Mouse (Mus musculus): ENCODE data around the gene Kcnmb1.

Gene Kcnmb1

DNA sequence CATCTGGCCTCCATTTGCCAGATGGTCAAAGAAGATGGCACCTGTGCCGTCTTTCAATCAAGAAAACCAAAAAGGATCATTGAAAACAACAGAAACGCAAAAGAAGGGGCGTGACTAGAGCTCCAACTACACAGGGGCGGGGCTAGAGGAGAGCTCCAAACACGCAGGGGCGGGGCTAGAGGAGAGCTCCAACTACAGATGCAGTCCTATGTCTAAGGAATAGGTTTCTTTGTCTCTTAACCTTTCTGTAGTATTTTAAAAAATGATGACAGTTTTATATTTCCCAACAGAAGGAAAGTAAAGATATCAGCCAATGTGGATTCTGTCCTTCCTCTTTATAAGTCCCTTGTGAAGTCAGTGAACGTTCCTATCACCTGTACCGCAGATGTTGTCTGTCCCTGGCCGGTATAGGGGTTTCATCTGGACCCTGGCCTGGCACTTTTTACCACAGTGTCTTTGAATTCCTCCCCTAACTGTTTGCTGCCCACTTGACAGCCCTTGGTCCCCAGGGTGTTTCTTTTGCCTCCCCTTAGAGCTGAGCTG, 18.0 kb upstream of the Kcnmb1 start:
- no peak for DNase-seq

DNA sequence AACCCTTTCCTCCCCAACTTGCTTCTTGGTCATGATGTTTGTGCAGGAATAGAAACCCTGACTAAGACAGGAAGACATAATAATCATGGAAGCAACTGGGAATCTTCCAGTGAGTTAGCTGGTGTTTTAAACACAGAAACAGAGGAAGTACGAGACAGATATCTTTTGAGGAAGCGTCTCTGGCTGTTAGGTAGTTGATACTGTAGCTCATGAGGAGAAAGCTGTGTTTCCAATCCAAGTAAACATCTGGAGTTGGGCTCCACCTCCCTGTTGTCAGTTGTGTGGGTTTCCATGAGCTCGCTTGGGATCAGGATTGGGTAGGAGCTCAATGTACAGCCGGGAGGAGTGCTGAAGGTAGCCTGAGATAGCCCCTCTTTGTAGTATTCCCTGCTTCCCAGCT, 16.3 kb upstream of the Kcnmb1 start:
- DNase-seq, result no peak

DNA sequence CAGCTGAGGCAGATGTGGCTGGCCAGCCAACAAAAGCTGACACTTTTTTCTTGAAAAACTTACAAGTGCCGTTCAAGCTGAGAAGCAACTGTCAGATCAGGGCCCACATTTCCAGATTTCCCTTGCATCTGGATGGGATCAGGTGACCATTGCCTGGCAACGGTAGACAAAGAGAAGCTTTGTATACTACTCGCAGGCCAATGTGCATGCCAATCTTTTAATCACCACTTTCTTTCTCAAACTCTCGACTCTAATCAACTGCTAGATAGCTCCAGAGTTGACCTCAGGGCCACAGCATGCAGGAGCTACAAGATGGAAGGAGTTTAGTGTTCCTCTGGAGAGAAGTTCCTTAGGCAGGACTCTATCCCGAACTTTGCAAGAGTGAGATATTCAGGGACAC, 11.7 kb upstream of the Kcnmb1 start:
- DNase-seq, result no peak

DNA sequence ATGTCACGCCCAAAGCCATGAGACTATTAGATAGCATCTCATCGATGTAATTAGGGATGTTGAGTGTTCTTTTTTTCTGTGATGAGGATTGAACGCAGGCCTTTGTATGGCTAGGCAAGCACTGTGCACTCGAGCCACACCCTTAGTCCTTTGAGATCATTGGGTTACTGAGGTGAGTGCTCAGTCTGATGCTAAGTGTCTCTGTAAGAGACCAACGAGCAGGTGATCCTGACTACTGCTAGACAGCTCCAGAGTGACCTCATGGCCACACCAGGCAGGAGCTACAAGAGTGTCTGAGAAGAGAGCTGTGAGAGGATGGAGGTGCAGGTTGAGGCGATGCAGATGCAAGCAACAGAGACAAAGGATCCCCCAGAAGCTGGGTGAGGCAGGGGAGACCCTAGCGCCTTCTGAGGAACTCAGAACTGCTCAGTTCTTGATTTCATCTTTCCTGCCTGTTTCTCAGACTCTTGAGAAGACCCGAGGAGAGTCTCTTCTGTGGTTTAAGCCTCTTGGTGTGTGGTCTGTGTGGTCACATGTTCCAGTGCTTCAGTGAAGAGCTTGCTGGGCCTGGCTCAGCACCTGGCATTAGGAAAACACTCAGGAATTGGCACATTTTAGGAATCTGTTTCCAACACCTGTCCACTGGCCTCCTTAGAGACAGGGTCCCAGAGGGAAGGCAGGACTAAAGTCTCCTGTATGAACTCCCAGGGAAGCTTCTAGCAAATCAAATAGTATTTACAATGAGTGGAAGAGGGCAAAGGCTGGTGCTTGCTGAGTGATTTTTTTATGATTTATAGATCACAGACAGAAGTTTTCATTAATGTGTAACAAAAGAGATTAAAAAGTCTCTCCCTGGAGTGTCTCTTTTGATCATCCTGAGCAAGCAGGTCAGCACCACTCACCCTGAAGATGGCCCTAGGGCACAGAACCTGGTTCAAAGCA, 10.9 kb upstream of the Kcnmb1 start:
- no peak for DNase-seq

DNA sequence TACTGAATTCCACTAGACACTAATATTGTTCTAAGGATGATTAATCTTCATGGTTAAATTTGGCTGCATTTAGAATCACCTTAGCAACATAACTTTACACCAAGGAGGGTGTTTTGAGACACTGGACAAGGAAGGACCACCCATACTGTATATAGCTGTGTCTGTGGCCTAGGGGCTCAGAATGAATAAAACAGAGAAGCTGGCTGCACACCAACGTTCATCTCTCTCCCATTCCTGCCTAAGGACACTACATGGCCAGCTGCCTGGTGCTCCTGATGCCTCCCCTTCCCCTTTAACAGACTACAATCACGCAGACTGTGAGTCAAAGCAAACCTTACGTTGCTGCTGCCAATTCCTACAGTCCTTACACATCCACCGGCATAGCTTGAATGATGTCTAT, 6.8 kb upstream of the Kcnmb1 start:
- no peak for DNase-seq

DNA sequence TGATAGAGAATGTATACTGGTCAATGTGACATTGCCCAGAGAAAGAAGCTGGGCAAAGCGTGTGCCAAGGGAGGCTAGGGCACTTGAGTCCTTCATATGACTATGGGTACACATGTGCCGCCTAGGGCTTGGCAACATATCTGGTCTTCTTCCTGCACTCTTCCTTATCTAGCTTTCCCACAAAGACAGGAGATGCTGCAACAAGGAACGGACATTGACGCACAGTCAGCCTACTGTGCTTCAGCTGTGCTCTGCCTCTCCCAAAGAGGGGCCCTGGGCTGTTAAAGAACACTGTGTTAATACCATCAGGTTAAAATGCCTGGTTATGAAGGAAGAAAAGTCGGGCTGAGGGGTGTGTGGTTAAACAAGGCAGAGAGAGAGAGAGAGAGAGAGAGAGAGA, 6.2 kb upstream of the Kcnmb1 start:
- no peak for DNase-seq

DNA sequence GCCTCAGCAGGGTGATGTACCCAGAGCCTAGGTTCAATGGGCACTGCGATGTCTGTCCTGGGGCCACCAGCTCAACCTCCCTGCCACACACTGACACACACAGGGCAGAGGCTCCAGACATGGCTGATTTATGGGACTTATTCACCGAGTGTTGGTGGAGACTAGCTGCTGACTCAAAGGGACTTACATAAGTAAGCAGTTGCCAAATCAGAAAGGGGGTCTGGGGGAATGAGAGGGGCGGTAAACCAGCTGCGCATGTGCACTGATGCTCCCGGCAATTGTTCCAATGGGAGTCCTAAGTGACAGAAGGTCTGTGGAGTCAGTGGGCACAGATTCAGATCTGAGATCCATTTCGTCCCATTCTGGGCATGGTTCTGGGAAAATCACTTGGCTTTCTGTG, 5.2 kb upstream of the Kcnmb1 start:
- DNase-seq, result no peak

DNA sequence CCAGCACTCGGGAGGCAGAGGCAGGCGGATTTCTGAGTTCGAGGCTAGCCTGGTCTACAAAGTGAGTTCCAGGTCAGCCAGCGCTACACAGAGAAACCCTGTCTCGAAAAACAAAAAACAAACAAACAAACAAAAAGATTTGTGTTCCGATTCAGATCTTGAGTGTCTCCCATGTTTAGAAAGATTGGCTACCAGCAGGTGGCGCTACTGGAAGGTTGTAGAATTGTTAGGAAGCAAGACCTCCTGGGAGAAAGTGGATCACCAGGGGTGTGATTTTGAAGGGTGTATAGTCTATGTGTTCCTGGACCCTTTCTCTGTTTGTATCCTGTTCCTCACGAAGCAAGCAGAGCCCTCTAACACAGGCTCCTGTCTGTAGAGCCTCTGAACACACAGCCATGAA, 4.1 kb upstream of the Kcnmb1 start:
- DNase-seq, result peak; percentile 7 to 10

DNA sequence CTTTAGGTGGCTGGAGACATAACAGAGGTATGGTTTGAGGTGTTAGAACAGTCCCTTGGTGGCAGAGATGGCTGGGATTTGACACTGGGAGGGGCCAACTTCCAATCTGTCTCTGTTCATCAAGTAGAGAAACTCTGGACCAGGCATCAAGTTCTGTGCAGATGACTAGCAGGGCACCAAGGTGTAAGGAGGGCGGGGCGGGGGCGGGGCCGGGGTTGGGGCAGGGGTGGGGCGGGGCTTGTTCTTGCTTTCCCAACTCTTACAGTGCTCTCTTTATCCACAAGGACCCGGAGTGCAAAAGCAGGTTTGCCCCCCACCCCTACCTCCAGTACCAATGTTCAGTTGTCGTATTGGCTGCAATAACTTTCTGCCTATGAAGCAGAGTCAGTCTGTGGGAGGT, 635 bp upstream of the Kcnmb1 start:
- no peak for DNase-seq

DNA sequence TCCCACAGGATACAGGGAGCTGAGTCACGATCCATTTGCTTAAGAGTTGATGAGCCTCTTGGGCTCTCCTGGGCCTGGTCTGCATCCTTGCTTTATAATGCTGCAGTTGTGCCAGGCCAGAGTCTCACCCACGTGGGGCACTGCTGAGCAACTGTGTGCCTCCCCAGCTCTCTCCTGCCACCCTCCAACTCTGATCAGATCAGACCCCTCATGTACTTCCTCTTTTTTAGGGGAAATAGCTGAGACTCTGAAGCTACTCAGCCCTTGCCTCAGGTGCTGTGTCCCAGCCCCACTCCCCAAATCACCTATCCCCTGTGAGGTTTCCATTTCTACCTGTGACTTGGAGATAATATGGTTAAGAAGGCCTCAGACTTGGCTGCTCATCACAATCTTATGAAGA, 2.6 kb downstream of the Kcnmb1 start:
- no peak for DNase-seq

DNA sequence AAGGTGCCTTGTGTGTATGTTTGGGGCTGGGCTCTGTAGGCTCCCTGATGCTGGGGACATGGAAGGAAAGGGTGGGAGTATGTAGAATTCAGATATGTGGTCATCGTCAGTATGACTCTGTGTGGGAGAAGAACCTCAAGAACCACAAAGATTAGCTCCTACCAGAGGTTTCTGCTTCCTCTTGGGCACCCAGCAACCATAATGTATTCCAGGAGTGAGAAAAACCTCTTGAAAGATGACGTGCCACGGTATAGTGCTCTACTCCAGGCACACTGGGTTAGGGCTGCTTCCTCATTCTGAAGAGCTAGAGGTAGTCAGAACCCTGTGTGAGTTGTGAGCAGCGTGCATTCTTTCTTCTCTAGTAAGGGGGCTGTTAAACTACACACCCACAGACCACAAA, 4.9 kb downstream of the Kcnmb1 start:
- DNase-seq, result no peak

DNA sequence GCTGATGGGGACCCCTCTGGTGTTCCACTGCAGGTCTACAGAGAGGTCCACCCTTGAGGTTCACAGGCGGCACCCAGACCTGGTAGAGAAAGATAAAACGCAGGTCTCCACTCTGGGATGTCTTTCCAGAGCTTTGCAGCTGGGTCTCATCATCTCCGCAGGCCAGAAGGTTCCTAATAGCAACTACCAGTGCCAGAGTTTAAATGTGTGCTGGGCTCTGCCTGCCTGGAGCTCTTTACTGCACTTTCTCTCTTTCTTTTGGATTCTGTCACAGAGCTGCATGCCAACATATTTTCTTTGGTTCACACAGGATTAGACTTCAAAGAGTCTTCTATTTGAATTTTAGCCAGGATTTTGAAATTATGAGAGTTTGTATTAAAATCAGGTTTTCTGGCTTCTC, 6.4 kb downstream of the Kcnmb1 start:
- no peak for DNase-seq

DNA sequence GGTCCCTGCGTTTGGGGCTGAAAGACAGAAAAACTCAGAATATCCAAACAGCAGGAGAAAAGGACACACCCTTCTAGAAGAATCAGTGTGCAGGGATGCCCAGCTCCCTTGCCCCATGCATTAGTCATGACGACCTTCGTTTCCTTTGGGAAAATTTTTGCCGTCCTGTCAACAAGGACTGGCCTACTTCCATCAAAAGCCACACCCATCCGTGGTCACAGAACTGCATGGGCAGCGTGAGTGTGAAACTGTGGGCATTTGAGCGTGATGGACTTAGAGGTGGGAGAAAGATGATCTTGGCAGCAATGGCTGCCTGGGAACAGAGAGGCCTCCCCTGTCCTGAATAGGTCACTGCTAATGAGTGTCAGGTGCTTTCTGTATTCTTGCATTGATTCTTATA, 9.3 kb downstream of the Kcnmb1 start:
- no peak for DNase-seq

DNA sequence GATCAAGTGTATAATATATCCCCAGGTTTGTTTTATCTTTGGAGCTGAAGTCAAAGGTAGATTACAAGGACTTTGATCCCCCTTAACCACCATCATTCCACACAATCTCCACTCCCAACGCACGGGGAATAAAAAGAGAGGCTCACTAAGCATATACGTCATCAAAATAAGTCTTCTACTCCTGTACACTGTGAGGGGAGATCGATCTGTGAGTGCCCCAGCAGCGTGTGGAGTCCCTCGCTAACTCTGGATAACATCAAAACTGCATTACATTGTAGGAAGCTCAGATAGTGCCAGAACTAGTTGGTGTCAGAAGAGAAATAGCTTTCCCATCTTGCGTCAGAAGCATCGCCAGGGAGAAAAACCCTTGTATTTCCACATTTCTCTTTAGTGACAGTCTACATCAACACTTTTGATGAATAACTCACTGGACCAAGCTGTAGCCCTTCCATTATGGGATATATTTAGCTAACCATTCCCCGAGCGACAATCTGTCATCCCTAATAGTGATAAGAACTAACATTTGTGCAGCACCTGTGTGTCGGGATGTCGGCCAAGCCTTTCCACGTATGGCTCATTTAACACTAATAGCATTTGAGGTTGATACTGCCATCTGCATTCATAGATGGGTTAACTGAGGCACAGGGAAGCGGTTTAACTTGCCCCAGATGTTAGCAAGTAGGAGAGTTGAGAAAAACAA, 11.7 kb downstream of the Kcnmb1 start:
- DNase-seq, result peak in 1 of 2 experiments; percentile 8

DNA sequence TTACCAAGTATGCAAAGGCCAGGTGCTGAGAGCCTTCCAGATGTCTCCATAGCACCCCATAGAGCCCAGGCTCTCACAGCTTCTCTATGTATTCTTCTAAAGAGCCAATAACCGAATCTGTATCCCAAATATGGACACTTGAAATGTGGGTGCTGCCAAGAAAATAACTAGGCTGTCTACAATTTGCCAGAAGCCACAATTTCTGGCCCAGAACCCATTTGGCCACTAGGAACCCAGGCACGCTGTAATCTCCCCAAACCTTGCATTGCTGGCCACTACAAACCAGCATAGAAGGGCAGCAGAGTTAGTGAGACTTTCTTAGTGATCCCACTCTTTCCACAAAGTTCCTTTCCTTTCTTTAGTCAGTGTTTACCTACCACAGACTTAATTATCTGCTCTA, 12.3 kb downstream of the Kcnmb1 start:
- no peak for DNase-seq

DNA sequence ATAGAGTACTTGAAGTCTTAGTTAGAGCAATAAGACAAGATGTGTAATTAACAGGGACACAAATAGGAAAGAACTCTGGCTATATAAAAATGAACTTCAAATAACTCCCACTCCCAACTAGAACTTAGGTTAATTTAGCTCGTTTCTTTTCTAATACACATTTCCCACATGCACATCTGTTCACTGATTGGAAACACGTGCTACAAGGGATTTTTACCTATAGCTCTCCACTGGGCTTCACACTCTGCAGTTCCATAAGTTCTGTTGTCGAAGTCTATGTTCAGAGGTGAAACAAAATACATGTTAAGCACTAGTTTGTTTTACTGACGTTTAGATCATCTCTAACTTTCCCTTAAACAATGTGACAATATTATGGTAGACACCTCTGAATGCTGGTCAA, 17.3 kb downstream of the Kcnmb1 start:
- DNase-seq, result no peak

DNA sequence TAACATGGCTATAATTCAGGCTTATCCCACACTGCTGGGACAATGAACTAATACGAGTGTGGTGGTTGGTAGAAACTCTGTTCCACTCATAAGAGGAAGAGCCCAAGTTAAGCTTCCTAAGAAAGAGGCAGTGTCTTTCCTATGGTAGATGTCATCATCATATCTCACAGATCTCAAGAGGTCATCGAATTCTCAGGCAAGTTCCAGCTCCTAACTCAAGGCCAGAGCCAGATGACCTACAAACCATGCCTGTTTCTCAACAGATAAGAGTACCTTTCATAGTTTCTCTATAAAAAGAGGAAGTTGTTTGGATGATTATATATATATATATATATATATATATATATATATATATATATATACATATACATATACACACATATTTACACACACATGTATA, 23.7 kb downstream of the Kcnmb1 start:
- DNase-seq, result no peak

DNA sequence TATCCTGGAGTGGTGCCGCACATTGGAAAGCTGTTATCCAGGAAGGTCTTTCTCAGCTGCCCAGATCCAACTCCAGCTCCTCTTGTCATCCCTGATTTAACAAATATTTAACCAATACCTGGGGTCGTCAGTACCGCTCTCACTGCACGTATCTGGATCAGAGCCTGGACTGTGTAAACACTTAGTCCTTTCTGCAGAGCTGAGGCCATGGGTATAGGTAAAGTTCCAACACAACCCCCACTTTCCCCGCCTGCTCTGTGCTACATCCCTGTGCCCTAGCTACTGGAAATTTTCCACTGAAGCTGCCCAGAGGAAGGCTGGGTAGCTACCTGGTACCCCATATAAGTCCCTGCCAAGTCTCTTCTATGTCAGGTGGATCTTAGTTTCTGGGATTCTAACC, 27.2 kb downstream of the Kcnmb1 start:
- DNase-seq, result no peak

DNA sequence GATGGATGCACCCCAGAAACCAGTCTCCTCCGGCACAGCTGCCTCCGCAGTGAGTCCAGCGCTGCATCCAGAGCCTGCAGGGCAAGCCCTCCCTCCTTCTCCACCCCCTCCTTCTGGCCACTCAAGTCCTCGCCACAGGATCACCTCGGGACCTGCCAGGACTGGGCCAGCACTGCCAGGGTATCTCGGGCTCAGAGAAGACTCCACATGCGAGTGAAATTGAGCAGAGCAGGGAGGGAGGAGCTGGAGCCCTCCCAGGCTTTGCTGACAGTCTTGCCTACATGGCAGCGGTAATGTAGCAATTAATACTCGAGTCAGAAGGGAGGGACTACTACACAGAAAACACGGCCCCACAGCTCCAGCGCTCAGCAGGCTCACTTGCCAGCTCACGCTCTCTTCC, 30.1 kb downstream of the Kcnmb1 start, which contains the start of gene Kcnip1:
Gene Kcnip1, minus strand, starts transcription at position 215 of the 400 bp plus-strand sequence.
- DNase-seq, result peak; percentile 12 to 15

DNA sequence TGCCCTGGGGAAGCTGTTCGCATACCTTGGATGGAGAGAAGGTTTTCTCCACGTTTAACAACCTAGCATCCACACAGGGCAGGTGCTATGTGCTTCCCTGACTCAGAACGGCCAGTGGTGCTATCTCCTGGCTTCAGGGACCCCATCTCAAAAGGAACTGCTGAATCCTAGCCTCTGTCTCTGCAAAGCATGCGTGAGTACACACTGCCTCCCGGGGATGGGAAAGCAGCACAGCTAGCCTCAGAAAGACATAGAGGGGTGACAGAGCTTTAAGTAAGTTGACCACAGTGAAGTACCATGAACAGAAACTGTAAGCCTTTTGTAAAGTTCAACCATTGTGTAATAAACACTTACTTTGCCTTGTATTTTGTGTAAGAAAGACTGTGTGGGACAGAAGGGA, 30.7 kb downstream of the Kcnmb1 start:
- DNase-seq, result no peak

DNA sequence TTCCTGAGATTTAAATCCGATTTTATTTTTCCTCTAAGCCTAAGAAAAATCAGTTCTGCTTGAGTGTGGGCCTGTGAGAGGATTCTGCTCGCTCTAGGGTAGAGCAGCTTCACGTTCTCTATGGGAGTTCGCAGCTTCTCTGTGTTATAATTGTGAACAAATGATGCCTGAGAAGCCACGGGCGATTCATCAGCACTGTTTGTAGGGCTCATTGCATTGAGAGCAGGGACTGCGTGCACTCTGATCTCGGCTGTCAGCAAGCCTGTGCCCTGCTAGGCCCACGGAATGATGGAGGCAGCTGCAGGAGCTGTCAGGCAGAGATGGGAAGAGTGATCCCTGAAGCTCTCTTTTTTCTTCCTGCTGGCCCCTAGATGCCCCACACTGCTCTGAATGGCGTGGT, 35.4 kb downstream of the Kcnmb1 start:
- no peak for DNase-seq

DNA sequence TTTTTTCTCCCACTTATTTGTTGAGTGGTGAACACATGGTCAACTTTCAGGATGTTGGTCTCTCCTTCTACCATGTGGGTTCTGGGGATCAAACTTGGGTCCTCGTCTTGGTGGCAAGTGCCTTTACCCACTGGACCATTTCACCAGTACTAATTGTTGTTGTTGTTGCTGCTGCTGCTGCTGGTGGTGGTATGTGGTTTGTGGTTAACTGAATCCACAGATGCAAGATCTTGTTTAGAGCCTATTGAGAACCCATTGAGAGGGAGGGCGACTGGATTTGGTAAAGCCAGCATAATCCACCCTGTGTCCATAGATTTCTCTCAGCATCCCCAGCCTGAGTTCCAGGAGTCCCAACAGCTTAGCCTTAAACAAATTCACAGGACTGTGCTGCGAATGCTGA, 37.6 kb downstream of the Kcnmb1 start:
- DNase-seq, result no peak

DNA sequence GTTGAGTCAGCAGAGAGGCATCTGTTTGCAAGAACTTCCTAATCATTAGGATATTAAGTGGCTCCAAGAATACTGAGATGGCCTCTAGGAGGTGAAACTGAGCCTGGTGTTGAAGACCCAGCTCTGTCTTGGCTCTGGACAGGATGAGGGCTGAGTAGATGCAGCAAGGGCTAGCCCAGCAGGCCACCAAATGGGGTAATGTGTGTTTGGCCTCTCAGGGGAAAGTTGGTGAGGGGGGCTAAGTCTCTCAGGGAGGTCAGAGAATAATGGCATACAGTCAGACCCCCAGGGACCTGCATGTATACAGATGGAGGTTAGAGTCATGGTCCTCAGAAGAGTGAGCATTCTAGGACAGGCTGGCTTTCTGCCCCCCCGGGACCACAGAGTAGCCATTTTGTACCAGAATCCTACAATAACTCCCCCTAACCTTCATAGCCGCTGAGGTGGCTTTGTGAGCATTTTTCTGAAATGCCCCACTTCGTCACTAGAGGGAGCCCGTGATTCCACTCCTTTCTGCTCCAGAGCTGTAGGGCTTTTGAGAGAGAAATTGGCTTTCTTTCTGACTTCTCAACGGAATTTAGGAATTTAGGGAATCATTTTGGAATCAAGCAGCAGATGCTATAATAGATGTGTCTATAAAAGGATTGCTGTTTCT, 39.3 kb downstream of the Kcnmb1 start:
- DNase-seq, result peak; percentile 31 to 56

DNA sequence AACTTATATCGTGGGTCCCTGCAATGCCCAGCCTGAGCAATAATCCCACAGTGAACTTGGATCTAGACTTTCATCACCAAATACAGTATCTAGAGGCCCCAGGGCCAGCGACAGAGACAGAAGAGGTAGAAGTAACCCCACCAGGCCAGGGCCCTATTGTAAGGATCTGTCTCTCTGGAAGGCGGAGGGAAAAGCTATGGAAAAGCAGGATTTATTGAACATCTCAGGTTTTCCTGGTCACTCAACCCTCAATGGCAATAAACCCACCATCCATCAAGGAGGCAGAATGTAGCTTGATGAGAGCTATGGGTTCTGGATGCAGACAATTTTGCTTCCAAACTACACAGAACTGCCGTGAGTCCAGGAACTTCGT, 39.8 kb downstream of the Kcnmb1 start:
- no peak for DNase-seq

Data from cerebellum, adult 18-20 months (tissue).